Comparison of ENCODE assay signal across 28 mouse cellular contexts in genomic region chr17:64816298-64816697, GRCm38 (mm10). TPM values are rescaled to one million over a fixed set of nuclear protein-coding genes. Genes with fewer than 3 reads are reported as not detected.
DNase-seq lines count a peak whose midpoint lies in the region; ATAC-seq and TF ChIP-seq lines count a peak whose summit lies in the region.
"Had no signal": no experiment of that assay in that cellular context is flagged by ENCODE, and none has a peak within 500 bp of the region (broad histone marks: within the 10 kb centered on the region; RNA-seq: fewer than 3 reads in every experiment).

No protein-coding gene starts in this region.

- H3K4me3 ChIP-seq in CH12.LX (replicated peaks in 1 of 3; ENCODE audit: low read depth in 2 of 3, low read length in 2 of 3, poor library complexity in 1 of 3): no peak overlapping the region

- dilution Hi-C loops in CH12.LX (cut with MboI; ENCODE audit: extremely low pct_ligation_motif_present, extremely low pct_unique_long_range_greater_than_20kb, low sequenced_read_pairs): no loop called here

- DNase-seq in frontal cortex, postnatal 36 days (ENCODE audit: low spot score in 2 of 2): no peak
- DNase-seq in CH12.LX (ENCODE audit: extremely low read depth): no peak
- peak; percentile 66 for DNase-seq in brain, adult 2 months (ENCODE audit: low read depth, low spot score)
- no peak for DNase-seq in embryo, embryonic 11 days
- no peak for DNase-seq in left cerebral cortex, adult 9 months (ENCODE audit: low spot score in 2 of 2)
- DNase-seq: adrenal gland, adult 2 months; adrenal gland, adult 8-10 months; adrenal gland, postnatal 10 days; adrenal gland, postnatal 14 days; adrenal gland, postnatal 25 days; adrenal gland, postnatal 36 days; B cell, adult 2 months; cerebellum, adult 11 months; cerebellum, adult 11-12 months; cerebellum, adult 18-20 months; cerebellum, adult 8-10 months had no signal

- ATAC-seq in frontal cortex, adult (ENCODE audit: low TSS enrichment): 0 out of 2 replicates have a peak, but pooled peaks have one; percentile 44
- ATAC-seq: activated CD4-positive, CD25-positive, alpha-beta regulatory T cell, adult 4 months; CD4-positive, CD25-positive, alpha-beta regulatory T cell, adult 4 months; Patski had no signal

- TF ChIP-seq RAD21 in CH12.LX (IDR thresholded peaks at IDR 0.05; ENCODE audit: low read depth, low read length): no peak

- no peaks in the 10 kb centered on the region for H3K9me3 ChIP-seq in CH12.LX (replicated peaks; ENCODE audit: low read length)

- no peak for TF ChIP-seq CTCF in CH12.LX (conservative IDR thresholded peaks at IDR 0.05 in 1 of 2, IDR thresholded peaks at IDR 0.05 in 1 of 2; ENCODE audit: low read depth in 2 of 2, low read length in 2 of 2)

- no peak for TF ChIP-seq POLR2A in CH12.LX (IDR thresholded peaks at IDR 0.05; ENCODE audit: low read depth, low read length)

- no peaks in the 10 kb centered on the region for H3K79me2 ChIP-seq in CH12.LX (replicated peaks; ENCODE audit: control insufficient read depth, extremely low read depth, insufficient read depth, poor library complexity, severe bottlenecking)

- no peak for TF ChIP-seq EP300 in CH12.LX (IDR thresholded peaks at IDR 0.05; ENCODE audit: low read length)

- no peak overlapping the region for H3K4me2 ChIP-seq in CH12.LX (ENCODE audit: insufficient read depth, low read depth, poor library complexity, severe bottlenecking)

- no peaks in the 10 kb centered on the region for H3K4me1 ChIP-seq in CH12.LX (ENCODE audit: control insufficient read depth in 1 of 2, insufficient read depth in 2 of 2)

- no peaks in the 10 kb centered on the region for H3K27me3 ChIP-seq in CH12.LX (replicated peaks)

- H3K36me3 ChIP-seq in CH12.LX (replicated peaks in 1 of 2; ENCODE audit: control insufficient read depth in 1 of 2, insufficient read depth in 1 of 2, low read length in 1 of 2): no peaks in the 10 kb centered on the region
- H3K36me3 ChIP-seq: G1E had no signal

- H3K27ac ChIP-seq in CH12.LX (ENCODE audit: insufficient read depth, low read depth): no peak overlapping the region

- in situ Hi-C loops in CH12.LX (cut with MboI; ENCODE audit: low pct_ligation_motif_present, low pct_unique_long_range_greater_than_20kb, low sequenced_read_pairs): no loop called here

- H3K9ac ChIP-seq in CH12.LX (ENCODE audit: insufficient read depth, low read depth): no peak overlapping the region

TF ChIP-seq in CH12.LX, 34 proteins besides CTCF, POLR2A, EP300 and RAD21:
- TF ChIP-seq JUND (conservative IDR thresholded peaks at IDR 0.05; ENCODE audit: low read depth, low read length) (peak; percentile 63; the same call in 1 of the 2 replicates), E2F4 (IDR thresholded peaks at IDR 0.05; ENCODE audit: insufficient replicate concordance, low read depth, low read length) (no peak)

RNA-seq across cellular contexts. Expression of gene 4930583I09Rik, which starts 19.6 kb away (rescaled TPM):
- not detected in 2 replicates for total RNA-seq in CH12.LX (2012; rRNA removed)
- not detected in 2 replicates for total RNA-seq in CH12.LX (2014; rRNA removed)
- not detected in 2 replicates for polyA plus RNA-seq in CH12.LX (2012; ENCODE audit: insufficient read length, low read depth)
- total RNA-seq: adrenal gland, adult 18-20 months; adrenal gland, adult 2 months; adrenal gland, adult 8-10 months; adrenal gland, postnatal 10 days; adrenal gland, postnatal 14 days; adrenal gland, postnatal 25 days; adrenal gland, postnatal 36 days; adrenal gland, postnatal 4 days; ES-E14; G1E; MEL had no signal
- polyA plus RNA-seq: activated CD4-positive, CD25-positive, alpha-beta regulatory T cell, adult 4 months; adrenal gland, adult 2 months; brain, embryonic 14.5 days; C2C12; cerebellum, adult 2 months; G1E; Patski had no signal
